Mouse (Mus musculus): ENCODE data around the gene Agrp. TPM values are rescaled to one million over a fixed set of nuclear protein-coding genes. Genes with fewer than 3 reads are reported as not detected.

Agrp gene
- polyA plus RNA-seq, 1 experiment from 2014 or later = 0.56 TPM

DNA sequence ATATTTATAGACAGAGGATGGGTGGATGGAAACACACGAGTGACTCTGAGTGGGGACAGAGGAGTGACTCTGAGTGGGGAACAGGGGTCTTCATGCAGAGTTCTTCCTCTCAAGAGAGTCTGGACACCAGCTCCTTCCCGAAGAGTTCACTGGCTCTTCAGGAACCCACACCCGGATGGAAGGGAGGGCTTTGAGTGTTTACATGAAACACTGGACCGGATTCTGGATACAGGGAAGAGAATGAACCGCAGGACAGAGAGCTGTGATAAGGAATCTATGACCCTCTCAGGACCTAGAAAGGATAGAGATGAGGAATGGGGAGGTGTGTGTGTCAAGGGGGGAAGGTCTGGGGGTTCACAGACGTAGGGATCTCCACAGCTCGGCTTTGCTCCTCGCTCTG lies 119.8 kb downstream of the Agrp start:
- no peaks in the 10 kb centered on the region for H3K36me3 ChIP-seq (ENCODE audit: control insufficient read depth, insufficient read depth, low read length)
- 47% methylated on average over 8 of the region's 8 CpGs for WGBS
- peak; percentile 88 for DNase-seq (ENCODE audit: low spot score, missing footprints)
- peaks cover 6% of the 10 kb centered on the region; the same call in 1 of the 2 replicates for H3K27me3 ChIP-seq (ENCODE audit: control insufficient read depth, insufficient read depth, low read length)
- H3K4me3 ChIP-seq (ENCODE audit: low read depth, low read length) = no peak overlapping the region
- no peak overlapping the region for H3K27ac ChIP-seq (ENCODE audit: low read depth, low read length)
- H3K9ac ChIP-seq (ENCODE audit: low read length) = no peak overlapping the region
- H3K4me2 ChIP-seq = 0 out of 2 replicates have a peak overlapping the region, but pooled peaks have one; percentile 6
- ATAC-seq (ENCODE audit: low FRiP score) = no peak
- H3K4me1 ChIP-seq (ENCODE audit: control insufficient read depth, insufficient read depth, low read length) = peaks cover 52% of the 10 kb centered on the region
- no peaks in the 10 kb centered on the region for H3K9me3 ChIP-seq (ENCODE audit: control insufficient read depth, low read length)

MicroRNA genes within 50 kb of the gene (microRNA counts, 519-probe panel; counts per million panel counts)
- microRNA mmu-miR-1966 = not detected

Small RNAs within 50 kb of the gene (microRNA-seq; reads per million reads assigned to microRNA genes)
- not detected for gene Mir1966

Other genes starting within 250 kb of the Agrp start
- gene Kctd19, start 223.9 kb downstream of the Agrp start, polyA plus RNA-seq (2014; fragmentation: Nextera tagmentation; extraction: Ambion mirVana) = not detected in 2 replicates
- 1.9 and 2.7 TPM in 2 replicates for gene Lrrc36, start 223.8 kb downstream of the Agrp start, polyA plus RNA-seq (2014; fragmentation: Nextera tagmentation; extraction: Ambion mirVana)
- 106 and 107 TPM in 2 replicates for gene Tppp3, start 165.9 kb downstream of the Agrp start, polyA plus RNA-seq (2014; fragmentation: Nextera tagmentation; extraction: Ambion mirVana)
- 14.5 and 19.0 TPM in 2 replicates for gene Zdhhc1, start 140.5 kb downstream of the Agrp start, polyA plus RNA-seq (2014; fragmentation: Nextera tagmentation; extraction: Ambion mirVana)
- 19.8 and 24.3 TPM in 2 replicates for gene Hsd11b2, start 118.6 kb downstream of the Agrp start, polyA plus RNA-seq (2014; fragmentation: Nextera tagmentation; extraction: Ambion mirVana)
- gene Atp6v0d1, start 71.3 kb downstream of the Agrp start, polyA plus RNA-seq (2014; fragmentation: Nextera tagmentation; extraction: Ambion mirVana) = 121 and 129 TPM in 2 replicates
- 10.5 and 12.9 TPM in 2 replicates for gene Ripor1, start 32.1 kb downstream of the Agrp start, polyA plus RNA-seq (2014; fragmentation: Nextera tagmentation; extraction: Ambion mirVana)
- 112 and 115 TPM in 2 replicates for gene Ctcf, start 825 bp downstream of the Agrp start, polyA plus RNA-seq (2014; fragmentation: Nextera tagmentation; extraction: Ambion mirVana)
- 2.1 and 3.3 TPM in 2 replicates for gene Carmil2, start 48.9 kb upstream of the Agrp start, polyA plus RNA-seq (2014; fragmentation: Nextera tagmentation; extraction: Ambion mirVana)
- 63.2 and 66.8 TPM in 2 replicates for gene Acd, start 63.7 kb upstream of the Agrp start, polyA plus RNA-seq (2014; fragmentation: Nextera tagmentation; extraction: Ambion mirVana)
- 22.2 and 26.2 TPM in 2 replicates for gene Pard6a, start 63.8 kb upstream of the Agrp start, polyA plus RNA-seq (2014; fragmentation: Nextera tagmentation; extraction: Ambion mirVana)
- gene 4933405L10Rik, start 70.3 kb upstream of the Agrp start, polyA plus RNA-seq (2014; fragmentation: Nextera tagmentation; extraction: Ambion mirVana) = not detected in 2 replicates
- gene Enkd1, start 70.8 kb upstream of the Agrp start, polyA plus RNA-seq (2014; fragmentation: Nextera tagmentation; extraction: Ambion mirVana) = 33.7 and 33.9 TPM in 2 replicates
- gene Gfod2, start 121.3 kb upstream of the Agrp start, polyA plus RNA-seq (2014; fragmentation: Nextera tagmentation; extraction: Ambion mirVana) = 36.5 and 38.8 TPM in 2 replicates
- 10.9 and 11.2 TPM in 2 replicates for gene Ranbp10, start 190.0 kb upstream of the Agrp start, polyA plus RNA-seq (2014; fragmentation: Nextera tagmentation; extraction: Ambion mirVana)
- 0.15 and 0.18 TPM in 2 replicates for gene Tsnaxip1, start 190.3 kb upstream of the Agrp start, polyA plus RNA-seq (2014; fragmentation: Nextera tagmentation; extraction: Ambion mirVana)
- 58.1 and 60.4 TPM in 2 replicates for gene Cenpt, start 215.9 kb upstream of the Agrp start, polyA plus RNA-seq (2014; fragmentation: Nextera tagmentation; extraction: Ambion mirVana)
- gene Thap11, start 217.7 kb upstream of the Agrp start, polyA plus RNA-seq (2014; fragmentation: Nextera tagmentation; extraction: Ambion mirVana) = 66.5 and 70.5 TPM in 2 replicates
- gene Nutf2, start 223.2 kb upstream of the Agrp start, polyA plus RNA-seq (2014; fragmentation: Nextera tagmentation; extraction: Ambion mirVana) = 300 and 367 TPM in 2 replicates
- gene Edc4, start 243.5 kb upstream of the Agrp start, polyA plus RNA-seq (2014; fragmentation: Nextera tagmentation; extraction: Ambion mirVana) = 35.6 TPM in 2 replicates